Mouse (Mus musculus) spleen, adult 18-20 months (tissue): ENCODE measurements at regions not wholly inside any gene's neighbourhood (a gene's known extent, or its start where the extent isn't known, plus 50 kb on each side); places are given as distances from the start of the nearest gene placed in this dataset.

ENCODE experiments used
- DNase-seq, 2 experiments: peaks; one replicate each; pipeline ENCODE4 v3.0.0; 2022; ENCODE audit warnings: mixed read lengths in 2 of 2

DNA sequence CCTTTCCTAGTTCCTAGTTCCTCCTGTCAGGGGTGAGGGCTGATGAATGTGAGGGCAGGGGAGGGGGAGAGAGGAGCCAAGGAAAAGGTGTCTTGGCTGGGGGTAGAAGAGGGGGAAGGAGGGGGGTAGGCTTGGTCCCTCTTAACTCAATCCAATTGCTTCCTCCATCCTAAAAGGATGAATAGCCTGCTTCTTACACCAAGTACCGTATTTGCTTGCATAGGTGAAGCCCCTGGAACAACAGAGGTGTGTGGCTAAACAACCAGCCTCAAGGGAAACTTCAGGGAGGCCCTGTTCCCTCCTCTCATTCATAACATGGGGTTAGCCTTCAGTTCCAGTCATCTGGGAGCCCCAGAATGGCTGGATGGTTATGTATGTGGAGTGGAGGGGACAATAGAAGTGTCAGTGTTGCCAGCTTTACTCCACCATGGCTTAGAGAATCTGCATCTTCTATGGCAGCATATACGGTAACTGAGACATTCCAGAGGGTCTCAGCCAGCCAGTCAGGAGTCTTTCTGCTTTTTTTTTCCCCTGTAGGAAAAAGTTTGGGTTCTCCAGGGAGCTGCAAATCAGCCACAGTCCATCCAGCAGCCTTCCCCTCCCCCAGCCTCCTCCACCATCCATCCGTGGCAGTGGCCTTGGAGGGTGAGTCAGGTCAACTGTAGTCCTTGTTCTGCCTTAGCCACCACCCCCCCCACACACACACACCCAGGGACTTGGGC lies 100.2 kb upstream of the Ccnd2 start:
- DNase-seq = no peak

DNA sequence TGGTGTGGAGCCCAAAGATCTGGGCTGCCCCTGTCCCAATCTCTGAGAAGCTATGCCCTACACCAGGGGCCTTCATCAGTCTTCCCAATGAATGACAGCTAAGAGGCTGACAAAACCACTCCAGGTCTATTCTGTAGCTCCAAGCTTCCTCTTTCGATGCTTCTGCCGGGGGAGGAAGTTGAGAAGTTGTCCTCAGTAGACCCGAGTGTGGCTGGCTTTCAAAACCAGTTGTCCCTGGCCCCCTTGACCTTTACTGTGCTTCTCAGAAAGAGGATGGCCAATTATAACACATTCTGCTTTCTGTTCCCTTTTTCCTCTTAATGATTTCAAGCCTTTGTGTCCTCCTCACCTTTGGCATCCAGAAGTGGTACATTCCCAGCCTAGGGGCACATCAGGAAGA lies 101.9 kb upstream of the Ccnd2 start:
- peak in 1 of 2 experiments; percentile 20 for DNase-seq

DNA sequence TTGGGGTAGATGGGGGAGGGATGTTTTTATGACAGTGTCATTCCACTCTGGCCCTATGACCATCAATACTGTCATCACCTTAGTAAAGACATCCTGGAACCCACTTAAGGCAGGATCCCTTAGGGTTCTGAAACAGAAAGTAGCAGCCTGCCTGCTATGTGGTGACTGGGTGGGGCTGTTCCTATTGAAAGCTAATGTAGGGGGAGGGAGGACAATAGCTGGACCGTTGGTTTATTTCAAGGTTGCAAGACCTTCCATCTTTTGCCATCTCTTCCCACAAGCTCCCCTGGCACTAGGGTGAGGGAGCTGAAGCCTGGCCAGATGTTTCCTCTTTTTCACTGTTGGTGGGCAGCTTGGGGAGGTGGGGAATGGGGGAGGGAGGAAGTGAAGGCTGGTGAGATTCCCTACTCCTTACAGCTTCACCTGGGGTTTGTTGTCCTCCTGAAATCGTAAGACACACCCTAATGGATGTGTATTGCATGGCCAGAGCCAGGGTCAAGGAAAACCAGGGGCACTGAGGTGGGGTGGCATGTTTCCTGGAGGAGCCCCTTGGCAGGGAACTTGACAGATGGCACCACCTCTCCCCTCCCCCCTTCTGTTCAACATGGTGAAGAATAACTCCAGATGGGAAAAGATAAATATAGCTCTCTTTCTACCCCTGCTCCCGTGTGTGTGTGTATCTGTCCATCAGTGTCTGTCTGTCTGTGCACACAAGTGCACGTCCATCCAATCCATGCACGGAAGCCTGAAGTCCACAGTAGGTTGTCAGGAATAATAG lies 112.1 kb upstream of the Ccnd2 start:
- DNase-seq = no peak

DNA sequence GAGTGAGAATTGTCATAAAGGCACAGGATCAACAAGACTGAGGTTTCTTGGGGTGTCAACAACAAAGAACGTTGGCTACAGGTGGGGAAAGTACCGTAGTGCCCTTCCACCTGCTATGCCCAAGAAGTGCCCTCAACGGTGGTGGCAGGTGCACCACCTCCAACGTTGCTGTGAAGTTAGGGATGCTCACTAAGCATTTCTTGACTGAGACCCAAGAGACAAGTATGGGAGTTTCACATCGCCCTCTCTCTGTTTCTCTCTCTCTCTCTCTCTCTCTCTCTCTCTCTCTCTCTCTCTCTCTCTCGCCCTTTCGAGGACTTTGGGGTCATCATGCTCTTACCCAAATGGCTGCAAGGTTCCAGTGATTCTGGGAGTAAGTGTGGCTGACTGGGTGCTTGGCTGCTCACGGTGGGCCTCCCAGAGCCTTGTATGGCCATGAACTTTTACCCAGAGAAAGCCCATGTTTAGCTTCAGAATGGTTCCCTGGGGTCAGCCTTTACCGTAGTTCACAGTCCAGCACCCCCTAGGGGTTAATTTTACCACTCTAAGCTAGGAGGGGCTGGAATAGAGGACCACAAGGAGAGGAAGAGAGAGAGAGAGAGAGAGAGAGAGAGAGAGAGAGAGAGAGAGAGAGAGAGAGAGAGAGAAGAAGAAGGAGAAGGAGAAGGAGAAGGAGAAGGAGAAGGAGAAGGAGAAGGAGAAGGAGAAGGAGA lies 113.2 kb upstream of the Ccnd2 start:
- no peak for DNase-seq

DNA sequence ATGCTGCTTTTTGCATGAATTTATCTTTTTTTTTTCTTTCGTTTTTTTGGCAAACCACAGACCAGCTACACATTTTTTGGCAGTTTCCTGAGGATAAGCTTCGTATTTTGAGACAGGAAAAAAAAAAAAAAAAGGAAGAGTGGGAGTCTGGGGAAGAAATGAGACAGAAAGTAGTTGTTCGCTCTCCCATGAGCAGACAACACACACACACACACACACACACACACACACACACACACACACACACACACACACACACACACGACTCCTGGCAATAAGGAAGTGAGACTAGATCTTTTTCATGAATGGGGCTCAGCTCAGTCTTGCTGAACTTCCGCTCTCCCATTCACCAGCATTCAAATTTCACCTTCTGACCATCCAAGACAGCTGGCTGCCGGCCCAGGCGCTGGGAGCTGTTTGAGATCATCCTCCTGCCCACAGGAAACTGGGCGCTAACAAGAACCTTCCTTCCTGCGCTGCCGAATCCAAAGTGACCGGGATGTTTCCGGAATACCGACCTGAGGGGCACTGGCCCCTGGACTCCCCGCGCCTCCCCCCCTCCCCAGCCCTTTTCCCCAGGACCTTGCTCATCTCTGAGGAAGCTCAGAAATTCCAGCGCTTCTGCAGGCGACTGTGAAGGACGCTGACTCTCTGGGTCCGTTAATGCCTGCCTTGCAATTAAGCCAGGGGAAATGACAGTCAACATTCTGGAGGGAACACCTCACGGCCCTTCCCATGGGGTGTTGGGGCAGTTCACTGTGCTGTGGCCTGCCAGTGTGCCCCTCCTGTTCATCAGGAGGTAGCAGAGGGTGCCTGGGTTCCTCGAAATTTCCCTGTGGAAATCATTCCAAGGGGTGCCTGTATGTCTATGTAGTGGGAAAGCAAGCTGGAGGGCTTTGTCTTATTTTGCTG lies 114.2 kb upstream of the Ccnd2 start:
- peak; percentile 60 to 64 for DNase-seq

DNA sequence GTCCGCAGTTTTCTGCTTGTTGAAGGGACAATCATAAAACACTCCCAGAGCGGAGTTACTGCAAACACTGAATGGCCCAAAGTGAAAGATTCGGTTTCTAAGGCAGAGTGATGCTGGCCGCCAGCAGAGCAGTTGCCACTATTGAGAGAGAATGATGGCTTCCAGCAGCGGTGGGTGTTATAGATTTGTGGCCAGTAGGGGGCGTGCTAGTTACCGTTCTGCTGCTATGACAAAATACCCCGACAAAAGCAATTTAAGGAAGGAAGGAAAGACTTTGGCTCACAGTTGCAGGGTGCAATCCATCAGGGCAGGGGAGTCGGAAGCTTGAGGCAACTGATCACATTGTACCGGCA lies 114.8 kb upstream of the Ccnd2 start:
- peak in 1 of 2 experiments; percentile 44 for DNase-seq

DNA sequence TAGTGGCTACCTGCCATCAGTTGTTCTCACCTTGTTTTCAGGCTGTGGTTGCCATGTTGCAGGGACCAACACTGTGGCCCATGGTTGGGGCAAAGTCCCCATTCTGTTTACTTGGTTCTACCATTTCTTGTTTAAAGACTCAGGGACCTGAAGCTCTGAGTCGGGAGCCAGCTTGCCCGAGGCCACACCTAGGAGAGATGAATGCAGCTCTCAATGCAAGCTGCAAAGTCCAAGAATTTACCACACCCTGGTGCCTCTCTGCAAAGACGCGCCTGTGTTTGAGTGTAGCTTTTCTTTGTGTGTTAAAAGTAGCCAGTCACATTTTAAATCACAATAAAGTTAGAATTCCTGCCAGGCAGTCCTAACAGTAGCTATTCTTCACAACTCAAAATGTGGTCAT lies 117.0 kb upstream of the Ccnd2 start:
- no peak for DNase-seq

DNA sequence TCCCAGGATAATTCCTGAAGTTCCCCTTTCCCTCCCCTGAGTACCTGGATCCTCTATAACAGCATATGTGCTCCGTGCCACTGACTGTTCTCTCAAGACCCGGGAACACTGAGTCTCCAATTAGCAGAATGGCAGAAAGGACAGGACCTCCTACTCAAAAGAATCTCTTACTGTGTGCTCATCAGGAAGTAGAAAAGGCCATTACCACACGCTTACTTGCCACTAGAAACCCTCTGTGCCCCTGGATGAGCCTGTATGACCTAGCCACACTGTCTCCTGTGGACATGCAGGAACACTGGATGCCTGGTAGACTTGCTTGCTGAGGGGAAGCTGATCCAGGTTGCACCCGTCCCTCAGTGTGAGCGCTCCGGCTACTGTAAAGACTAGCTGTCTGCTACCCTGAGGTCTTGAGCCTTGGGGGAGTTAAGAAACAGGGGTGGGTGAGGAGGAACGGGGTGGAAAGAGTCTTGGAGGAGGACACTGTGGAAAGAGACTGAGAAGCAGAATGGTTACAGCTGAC lies 117.6 kb upstream of the Ccnd2 start:
- DNase-seq = no peak

DNA sequence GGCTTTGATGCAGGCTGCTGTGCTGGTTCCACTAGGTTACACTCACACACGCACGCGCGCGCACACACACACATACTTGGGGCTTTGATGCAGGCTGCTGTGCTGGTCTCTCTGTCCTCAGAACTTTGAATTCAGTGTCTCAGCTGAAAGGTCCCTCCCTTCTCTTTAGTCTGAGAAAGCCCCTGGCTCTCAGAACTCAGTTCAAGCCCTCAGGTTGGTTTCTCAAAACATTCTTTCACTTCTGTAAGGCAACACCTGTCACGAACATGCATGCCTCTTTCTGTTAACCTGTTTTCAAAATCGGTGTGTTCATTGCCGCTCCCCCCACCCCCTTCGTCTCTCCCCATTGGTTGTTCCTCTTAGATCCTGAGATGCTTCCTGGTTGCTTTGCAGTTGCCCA lies 118.8 kb upstream of the Ccnd2 start:
- no peak for DNase-seq

DNA sequence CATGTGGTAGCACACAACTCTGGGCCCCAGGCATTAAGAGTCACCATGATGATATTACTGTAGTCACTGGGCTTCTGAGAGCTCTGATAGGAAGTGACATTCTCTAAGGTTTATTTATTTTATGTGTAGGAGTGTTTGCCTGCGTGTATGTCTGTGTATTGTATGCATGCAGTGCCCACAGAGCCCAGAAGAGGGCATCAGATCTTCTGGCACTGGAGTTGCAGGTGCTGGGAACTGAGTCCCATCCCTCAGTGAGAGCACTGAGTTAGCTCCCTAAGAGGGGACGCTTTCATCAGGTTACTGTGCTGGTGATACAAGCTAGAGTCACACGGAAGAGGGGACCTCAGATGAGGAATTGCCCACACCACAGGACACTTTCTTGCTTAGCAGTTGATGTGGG lies 119.4 kb upstream of the Ccnd2 start:
- no peak for DNase-seq

DNA sequence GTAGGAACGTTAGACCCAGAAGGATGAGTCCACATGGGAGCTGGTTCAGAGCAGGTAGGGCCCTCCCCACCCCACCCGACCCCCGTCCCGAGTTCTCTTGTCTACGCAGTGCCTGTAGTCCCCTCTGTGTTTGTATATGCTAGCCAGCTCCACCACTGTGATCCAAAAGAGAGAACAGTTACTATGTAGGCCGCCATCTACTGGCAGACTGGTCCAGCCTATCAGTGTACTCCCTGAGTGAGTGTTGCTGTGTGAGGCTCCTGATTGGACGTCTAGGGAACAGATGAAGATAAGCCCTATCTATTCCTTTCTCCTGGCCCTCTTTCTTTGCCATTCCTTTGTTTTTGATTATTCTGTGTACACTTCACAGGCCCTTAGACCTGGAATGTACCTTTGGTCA lies 120.6 kb upstream of the Ccnd2 start:
- peak; percentile 20 to 54 for DNase-seq

DNA sequence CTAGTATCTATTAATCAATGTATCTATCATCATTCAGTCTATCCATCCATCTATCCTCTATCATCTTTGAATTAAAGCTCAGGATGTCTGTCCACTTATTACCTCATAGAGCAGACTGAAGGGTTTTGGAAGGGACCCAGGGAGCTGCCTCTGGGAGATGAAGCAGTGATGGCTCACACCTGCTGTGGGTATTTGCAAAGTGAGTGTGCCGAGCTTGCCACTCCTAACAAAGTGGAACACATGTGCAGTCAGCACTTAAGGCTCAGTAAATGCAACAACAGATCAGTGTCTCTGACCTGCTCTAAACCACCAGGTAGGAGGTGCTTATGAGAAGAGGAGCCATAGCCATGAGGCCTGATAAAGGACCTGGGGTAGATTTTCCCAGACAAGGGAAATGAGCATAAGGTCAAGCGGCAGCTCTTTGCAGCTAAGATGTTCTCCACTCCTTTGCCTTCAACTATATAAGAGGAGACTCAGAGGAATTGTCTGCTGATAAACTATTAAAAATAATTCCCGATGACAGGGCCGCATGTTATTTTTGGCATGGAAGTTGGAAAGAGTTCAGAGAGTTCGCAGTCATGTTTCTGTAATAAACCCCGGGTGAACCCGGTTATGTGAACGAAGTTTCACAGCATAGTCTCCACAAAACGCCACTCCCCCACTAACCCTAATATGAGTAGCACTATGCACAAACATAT lies 122.9 kb upstream of the Ccnd2 start:
- DNase-seq = no peak

DNA sequence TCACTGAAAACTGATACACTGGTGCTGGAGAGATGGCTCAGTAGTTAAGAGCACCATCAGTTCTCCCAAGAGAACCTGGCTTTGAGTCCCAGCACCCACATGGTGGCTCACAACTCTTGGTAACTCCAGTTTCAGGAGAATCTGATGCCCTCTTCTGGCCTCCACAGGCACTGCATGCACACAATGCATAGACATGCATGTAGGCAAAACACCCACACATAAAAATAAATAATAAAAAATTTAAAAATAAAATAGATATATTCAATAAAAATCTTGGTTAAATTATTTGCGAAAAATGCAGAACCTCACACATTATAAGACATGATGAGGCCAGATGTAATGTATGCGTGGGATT lies 123.4 kb upstream of the Ccnd2 start:
- DNase-seq = no peak

DNA sequence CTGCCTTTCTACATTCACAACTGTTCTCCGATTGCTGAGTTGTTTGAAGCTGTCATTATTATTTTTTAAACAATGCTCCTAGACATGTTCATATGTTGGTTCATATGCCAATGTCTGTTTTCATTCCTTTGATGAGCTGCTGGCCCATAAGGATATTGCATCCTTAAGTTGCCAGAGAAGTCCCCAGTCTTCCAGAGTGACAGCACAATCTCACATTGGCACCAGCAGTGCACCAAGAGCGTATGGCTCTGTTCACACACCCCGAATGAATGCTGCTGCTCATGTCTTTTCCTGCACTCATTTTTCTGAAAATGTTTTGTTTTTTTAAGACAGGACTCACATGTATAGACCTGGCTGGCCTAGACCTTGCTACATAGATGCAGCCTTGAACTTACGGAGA lies 124.4 kb upstream of the Ccnd2 start:
- no peak for DNase-seq

DNA sequence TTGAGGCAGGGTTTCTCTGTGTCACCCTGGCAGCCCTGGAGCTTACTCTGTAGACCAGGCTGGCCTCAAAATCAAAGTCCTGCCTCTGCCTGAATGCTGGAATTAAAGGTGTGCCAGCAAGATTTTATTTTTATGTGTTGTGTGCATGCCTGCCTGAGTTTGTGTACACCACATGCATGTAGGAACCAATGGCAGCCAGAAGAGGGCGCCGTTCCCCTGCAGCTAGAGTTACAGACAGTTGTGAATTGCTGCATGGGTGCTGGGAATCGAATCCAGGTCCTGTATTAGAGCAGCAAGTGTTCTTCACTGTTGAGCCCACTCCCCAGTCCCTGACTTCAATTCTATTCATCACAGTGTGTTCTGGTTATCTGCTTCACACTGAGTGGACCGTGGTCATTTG lies 126.4 kb upstream of the Ccnd2 start:
- no peak for DNase-seq

DNA sequence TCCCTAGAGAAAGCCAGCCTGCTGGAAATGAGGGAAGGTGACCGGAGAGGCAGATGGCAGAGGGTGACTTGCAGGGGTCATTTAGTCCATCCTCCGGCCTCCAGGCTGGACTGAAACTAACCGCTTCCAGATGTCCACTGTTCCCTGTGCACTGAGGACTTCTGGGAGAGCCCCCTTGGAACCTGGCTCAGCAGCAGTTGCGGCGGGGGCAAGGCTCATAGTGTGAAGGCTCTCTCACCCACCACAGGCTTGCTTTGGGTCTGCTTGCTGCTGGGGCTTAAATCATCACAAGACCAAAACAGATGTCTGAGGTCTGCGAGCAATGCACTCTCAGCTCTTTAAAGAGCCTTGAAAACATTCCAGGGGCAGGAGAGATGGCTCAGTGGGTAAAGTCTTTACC lies 132.2 kb upstream of the Ccnd2 start:
- DNase-seq = no peak

DNA sequence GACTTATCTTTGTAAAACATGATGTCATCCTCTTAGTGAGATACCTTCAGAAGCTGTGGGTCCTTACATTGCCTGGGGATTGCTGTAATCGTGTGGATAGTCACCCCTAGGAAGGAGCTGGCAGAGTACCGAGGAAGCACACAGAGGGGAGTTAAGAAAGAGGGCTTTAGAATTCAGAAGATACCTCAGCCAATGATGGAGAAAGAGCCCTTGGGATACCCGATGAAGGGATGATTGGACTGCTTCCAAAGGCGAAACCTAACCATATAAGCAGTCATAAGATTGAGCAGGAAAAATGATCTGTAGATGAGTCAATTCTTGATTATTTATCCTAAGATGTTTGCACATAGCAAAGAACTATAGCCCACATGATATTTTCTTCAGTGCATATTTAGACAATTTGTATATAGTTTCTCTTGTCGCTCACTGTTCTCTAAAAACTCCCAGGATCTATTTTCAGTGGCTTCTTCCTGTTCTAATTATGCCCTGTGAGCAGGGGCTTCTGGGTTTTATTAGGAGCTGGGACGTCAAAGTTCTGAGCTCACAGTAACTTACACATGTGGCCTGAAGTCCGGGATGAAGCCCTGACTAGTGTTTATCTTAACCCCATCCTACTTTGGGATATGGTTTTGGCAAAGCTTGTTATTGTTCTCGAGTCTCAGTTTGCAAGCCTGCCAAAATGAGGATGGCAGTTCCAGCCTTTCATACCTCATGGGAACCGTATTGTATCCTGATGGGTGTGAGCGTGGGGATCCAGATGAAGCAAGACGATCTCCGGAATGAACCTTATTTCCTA lies 134.9 kb upstream of the Ccnd2 start:
- DNase-seq = no peak

DNA sequence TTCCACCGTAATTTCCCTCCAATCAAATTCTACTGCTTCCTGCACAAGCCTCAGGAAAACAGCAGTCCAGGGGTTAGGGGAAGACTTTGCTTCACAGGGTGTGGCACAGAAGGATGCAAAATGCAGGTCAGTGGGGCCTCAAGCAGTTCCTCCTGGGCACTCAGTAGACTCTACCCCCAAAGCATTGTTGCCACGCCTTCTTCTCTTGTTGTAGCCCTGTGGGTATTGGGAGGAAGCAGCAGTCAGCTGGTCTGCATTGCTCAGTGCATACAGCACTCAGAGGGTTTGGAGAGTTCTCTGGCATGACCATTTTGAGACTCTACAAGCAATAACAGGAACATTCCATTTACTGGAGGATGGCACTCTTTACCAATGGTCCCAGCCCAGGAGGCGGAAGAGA lies 137.0 kb upstream of the Ccnd2 start:
- no peak for DNase-seq

DNA sequence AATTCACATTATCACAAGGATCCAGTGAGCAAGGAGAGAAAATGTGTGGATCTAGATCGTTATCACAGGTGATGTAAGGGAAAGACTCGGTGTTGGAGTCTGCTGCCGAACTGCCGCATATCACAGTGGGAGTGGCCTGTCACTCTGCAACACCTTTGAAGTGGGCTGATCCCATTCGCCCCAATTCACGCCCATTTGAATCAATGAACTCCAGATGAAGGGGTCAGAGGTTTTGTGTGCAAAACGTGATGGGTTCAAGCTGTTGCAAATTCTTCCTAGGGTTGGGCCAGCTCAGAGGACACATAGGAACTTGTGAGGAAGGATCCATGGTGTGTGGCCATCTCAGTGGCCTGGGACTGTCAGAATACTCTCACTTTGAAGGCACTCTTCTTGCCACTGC lies 139.9 kb upstream of the Ccnd2 start:
- DNase-seq = no peak

DNA sequence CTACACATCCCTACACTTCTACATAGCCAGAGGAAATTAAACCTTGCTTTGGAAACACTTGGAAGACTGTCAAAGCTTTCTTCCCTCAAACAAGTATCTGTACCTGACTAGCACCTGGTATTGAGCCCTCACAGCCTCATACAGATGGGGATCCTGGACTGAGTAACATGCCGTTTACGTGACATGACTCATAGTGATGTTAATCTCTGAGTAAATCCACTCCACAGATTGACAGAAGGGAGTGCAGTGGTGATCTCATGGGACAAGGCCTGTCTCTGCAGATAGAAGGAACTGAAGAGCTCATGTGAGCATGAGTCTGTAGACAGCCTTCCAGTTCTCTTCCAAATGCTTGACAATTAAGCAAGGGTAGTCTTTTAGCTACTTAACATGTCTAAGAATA lies 141.8 kb upstream of the Ccnd2 start:
- no peak for DNase-seq

DNA sequence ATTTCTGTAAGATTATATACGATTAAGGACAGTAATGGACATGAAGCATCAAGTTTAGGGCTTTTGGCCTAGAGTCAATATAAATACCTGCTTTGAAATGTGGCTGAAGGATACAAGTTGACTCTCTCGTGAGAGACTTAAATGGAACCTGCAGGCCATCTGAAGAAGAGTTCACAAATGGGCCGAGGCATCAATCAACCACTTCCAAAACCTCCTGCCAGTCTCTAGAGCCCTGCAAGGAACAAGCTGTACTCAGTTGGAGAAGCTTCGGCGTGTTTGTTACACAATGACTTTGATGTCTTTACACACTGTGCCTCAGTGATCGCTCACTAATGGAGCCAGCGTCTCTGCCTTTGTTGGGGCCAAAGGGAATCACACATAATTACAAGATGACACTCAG lies 146.1 kb upstream of the Ccnd2 start:
- DNase-seq = no peak
